Mouse (Mus musculus) bone marrow macrophage, adult 2 months (primary cell): ENCODE measurements around the gene Ttll6. TPM values are rescaled to one million over a fixed set of nuclear protein-coding genes. Genes with fewer than 3 reads are reported as not detected.

ENCODE experiments used
- H3K27ac ChIP-seq: 2 replicates; pipeline ENCODE4 v1.5.1; 2012; ENCODE audit warnings: low read depth, low read length; ENCODE audit not compliant: insufficient read depth
- H3K4me1 ChIP-seq: 2 replicates; pipeline ENCODE4 v1.6.1; 2012; ENCODE audit warnings: low read length; ENCODE audit not compliant: control insufficient read depth, insufficient read depth
- H3K4me3 ChIP-seq: 2 replicates; pipeline ENCODE4 v1.5.1; 2012; ENCODE audit warnings: mild to moderate bottlenecking, low read length, moderate library complexity; ENCODE audit not compliant: insufficient read depth
- CTCF ChIP-seq: IDR thresholded peaks from 2 replicates; pipeline ENCODE4 v1.5.1; 2012; ENCODE audit warnings: low read depth, mild to moderate bottlenecking, low read length, moderate library complexity
- POLR2A ChIP-seq: IDR thresholded peaks from 2 replicates; pipeline ENCODE4 v1.6.1; 2012; ENCODE audit warnings: mild to moderate bottlenecking, low read depth, low read length, borderline replicate concordance
- polyA plus RNA-seq: library from polyadenylated mRNA; stranded (reverse); fragments of >200 nt; gene quantifications from 2 replicates; pipeline ENCODE4 v1.2.4, GENCODE M21; 2012; ENCODE audit not compliant: missing spikeins, insufficient read depth, insufficient read length

The Ttll6 gene
- polyA plus RNA-seq, 1 experiment: not detected

GRCm38 (mm10) chr11:96193521-96194400, 60.2 kb downstream of the Ttll6 start, which contains the start of gene Hoxb13:
Gene Hoxb13, plus strand, starts transcription at chr11:96194316.
- Histone ChIP-seq H3K27ac (no peak within 1 kb of the TSS), H3K4me3 (no peak within 1 kb of the TSS), H3K4me1 (no peaks in the 10 kb centered on the region)
- TF ChIP-seq CTCF (no peak), POLR2A (no peak)

DNA sequence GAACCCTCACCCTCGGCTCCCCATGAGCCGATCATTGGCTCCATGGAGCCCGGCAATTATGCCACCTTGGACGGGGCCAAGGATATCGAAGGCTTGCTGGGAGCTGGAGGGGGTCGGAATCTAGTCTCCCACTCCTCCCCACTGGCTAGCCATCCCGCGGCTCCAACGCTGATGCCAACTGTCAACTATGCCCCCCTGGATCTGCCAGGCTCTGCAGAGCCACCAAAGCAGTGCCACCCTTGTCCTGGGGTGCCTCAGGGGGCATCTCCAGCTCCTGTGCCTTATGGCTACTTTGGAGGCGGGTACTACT, 60.8 kb downstream of the Ttll6 start:
- TF ChIP-seq CTCF (no peak), POLR2A (no peak)
- no peaks in the 10 kb centered on the region for H3K4me1 ChIP-seq
- no peak overlapping the region for H3K27ac ChIP-seq
- no peak overlapping the region for H3K4me3 ChIP-seq

GRCm38 (mm10) chr11:96194961-96195640, 61.5 kb downstream of the Ttll6 start:
- no peaks in the 10 kb centered on the region; the same call in 1 of the 2 replicates for H3K4me1 ChIP-seq
- no peak overlapping the region for H3K4me3 ChIP-seq
- TF ChIP-seq CTCF (no peak), POLR2A (no peak)
- no peak overlapping the region for H3K27ac ChIP-seq

GRCm38 (mm10) chr11:96195769-96196280, 62.2 kb downstream of the Ttll6 start:
- H3K4me1 ChIP-seq: no peaks in the 10 kb centered on the region; the same call in 1 of the 2 replicates
- TF ChIP-seq POLR2A: no peak
- TF ChIP-seq CTCF: no peak
- H3K4me3 ChIP-seq: no peak overlapping the region
- H3K27ac ChIP-seq: no peak overlapping the region

DNA sequence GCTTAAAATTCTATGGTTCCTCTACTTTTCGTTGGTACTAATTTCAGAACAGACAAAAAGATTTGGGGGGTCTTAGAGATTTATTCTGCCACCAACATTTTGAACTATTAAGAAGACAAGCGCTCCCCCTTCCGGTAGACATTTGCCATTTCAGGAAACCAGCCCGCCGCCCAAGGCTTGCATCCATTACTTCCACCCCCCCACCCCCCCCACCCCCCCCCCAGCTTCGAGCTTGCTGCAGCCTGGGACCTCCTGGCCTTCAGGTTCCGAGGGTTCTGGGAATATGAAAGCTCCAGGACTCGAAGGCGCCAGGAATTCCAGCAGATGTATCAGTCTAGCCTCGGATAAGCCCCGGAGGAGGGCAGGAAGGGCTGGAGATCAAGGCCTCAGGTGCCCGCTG, 65.1 kb downstream of the Ttll6 start:
- Histone ChIP-seq H3K4me3 (no peak overlapping the region), H3K4me1 (no peaks in the 10 kb centered on the region; the same call in 1 of the 2 replicates), H3K27ac (no peak overlapping the region)
- TF ChIP-seq CTCF (no peak), POLR2A (no peak)

DNA sequence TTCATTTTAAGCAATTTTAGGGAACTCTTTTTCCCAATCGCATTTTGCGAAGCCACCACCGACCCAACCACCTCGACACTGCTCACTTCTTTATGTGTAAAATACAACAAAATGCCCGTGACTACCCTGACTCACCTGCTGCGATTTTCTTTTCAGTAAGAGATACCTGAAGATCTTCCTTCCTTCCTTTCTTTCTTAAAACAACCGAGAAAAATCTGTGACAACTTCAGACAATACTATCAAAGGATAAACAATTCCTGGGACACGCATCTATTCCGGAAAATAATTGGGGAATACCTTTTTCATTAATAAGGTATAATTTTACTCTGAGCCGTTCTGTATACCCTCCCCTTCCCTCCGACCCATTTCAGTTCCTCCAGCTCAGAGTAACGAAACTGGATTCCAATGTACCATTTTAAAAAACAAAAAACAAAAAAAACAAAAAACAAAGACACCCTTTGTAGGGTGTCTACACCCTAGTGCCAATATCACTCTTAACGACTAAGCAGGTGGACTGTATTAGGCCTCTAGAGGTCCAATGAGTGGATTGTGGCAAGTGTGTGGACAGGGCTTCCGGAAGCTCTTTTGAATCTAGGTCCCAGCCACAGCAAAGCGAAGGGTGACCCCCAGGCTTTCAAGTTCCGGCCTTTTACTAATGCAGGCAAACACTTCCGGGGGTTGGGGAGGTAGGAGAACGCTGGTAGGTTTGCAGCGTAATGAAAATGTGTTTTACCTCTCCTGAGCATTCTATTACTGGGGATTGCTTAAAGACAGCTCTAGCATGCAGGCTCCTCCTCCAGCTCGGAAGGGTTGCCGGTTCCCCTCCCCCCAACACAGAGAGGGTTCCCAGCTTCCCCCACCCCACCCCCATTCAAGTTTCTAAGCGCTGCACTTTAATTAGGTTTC, 65.8 kb downstream of the Ttll6 start:
- Histone ChIP-seq H3K27ac (no peak overlapping the region), H3K4me3 (no peak overlapping the region), H3K4me1 (no peaks in the 10 kb centered on the region; the same call in 1 of the 2 replicates)
- no peak for TF ChIP-seq POLR2A
- TF ChIP-seq CTCF: no peak

DNA sequence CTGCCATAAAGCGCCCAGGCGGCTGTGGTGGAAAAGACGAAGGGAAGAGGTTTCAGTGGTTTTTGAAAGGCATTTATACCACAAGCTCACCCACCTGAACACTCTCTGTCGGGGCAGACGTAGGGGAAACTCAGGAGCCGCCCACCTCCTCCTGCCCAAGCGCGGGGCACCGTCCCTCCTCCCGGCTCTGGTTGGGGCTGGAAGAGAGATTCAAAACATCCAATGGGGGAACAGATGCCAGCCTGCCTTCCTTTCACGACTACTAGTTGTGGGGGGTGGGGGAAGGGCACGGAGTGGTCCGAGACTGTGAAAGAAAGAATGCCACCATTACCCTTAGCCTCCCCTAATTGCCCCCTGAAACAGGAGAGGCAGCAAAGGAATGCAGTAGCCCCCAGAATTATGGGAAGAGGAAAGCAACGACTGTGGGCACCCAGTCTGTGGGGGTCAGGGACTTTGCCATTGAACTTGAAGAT, 66.6 kb downstream of the Ttll6 start:
- Histone ChIP-seq H3K27ac (no peak overlapping the region), H3K4me3 (no peak overlapping the region), H3K4me1 (no peaks in the 10 kb centered on the region; the same call in 1 of the 2 replicates)
- TF ChIP-seq POLR2A (no peak), CTCF (no peak)

DNA sequence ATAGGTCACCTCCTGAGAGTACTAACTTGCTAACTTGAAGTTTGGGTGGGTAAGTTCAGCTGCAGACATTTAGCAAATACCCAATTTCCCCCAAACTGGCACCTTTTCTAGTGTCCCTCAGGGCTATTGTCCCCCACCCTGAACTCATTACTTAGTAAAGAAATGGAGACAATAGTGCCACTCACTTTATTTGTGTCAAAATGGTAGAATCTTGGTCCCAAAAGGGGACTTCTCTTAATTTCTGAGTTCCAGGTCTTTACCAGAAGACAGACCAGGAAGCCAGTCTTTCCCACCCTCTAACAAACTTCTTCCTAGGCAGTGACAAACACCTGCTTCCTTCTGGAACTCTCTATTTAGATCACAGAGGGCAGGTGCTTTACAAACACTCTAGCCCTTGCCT, 68.2 kb downstream of the Ttll6 start:
- Histone ChIP-seq H3K4me3 (no peak overlapping the region), H3K27ac (no peak overlapping the region), H3K4me1 (no peaks in the 10 kb centered on the region; the same call in 1 of the 2 replicates)
- TF ChIP-seq CTCF: no peak
- TF ChIP-seq POLR2A: no peak
